Mouse (Mus musculus): ENCODE measurements at regions not wholly inside any gene's neighbourhood (a gene's known extent, or its start where the extent isn't known, plus 50 kb on each side); places are given as distances from the start of the nearest gene placed in this dataset.

GRCm38 (mm10) chr6:84500255-84500886 is 93.3 kb downstream of the Cyp26b1 start:
- no peak for TF ChIP-seq TAL1 (IDR thresholded peaks at IDR 0.05; ENCODE audit: low read length)
- TF ChIP-seq GATA1 (IDR thresholded peaks at IDR 0.05; ENCODE audit: low read length), result no peak

Data from erythroblast, embryonic 14.5 days (primary cell).